Mouse (Mus musculus): ENCODE measurements around the gene Lysmd4. TPM values are rescaled to one million over a fixed set of nuclear protein-coding genes. Genes with fewer than 3 reads are reported as not detected.

Gene Lysmd4
- total and polyA plus RNA-seq, 2 experiments from 2014 or later: 33.2 to 42.2 TPM

DNA sequence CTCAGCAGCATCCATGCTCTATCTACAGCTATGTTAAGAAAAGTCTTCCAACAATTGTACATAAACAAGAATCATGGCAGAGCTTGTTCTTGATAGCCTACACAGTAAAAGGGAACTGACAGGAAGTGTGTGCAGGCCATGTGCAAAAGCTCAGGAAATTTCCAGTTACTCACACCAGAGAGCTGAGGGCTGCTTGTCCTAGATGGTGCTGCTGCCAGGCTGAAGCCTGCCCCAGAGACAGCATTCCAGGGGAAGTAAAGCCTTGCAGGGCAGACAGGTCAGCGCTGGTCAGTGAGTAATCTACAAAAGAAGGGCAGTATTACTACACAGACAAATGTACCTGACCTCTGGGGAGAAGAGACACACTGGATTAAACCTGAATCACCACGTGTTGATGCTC is 14.0 kb downstream of the Lysmd4 start:
- no peaks in the 10 kb centered on the region for H3K4me1 ChIP-seq (ENCODE audit: insufficient read depth, low read length)
- 83% methylated on average over 2 of the region's 2 CpGs for WGBS
- H3K4me3 ChIP-seq (ENCODE audit: low read depth, low read length): no peak overlapping the region
- no peak overlapping the region for H3K9ac ChIP-seq (replicated peaks; ENCODE audit: low read length, poor library complexity, severe bottlenecking)
- DNase-seq (ENCODE audit: low spot score) (no peak), ATAC-seq (ENCODE audit: low FRiP score) (no peak)
- peaks cover 41% of the 10 kb centered on the region for H3K36me3 ChIP-seq (ENCODE audit: insufficient read depth, low read length)
- H3K27me3 ChIP-seq (ENCODE audit: insufficient read depth, low read length): no peaks in the 10 kb centered on the region
- H3K9me3 ChIP-seq (ENCODE audit: low read length): no peaks in the 10 kb centered on the region
- TF ChIP-seq CTCF (IDR thresholded peaks at IDR 0.05): no peak
- H3K27ac ChIP-seq (ENCODE audit: low read depth, low read length): no peak overlapping the region
- H3K4me2 ChIP-seq (ENCODE audit: low read depth, low read length, poor library complexity, severe bottlenecking): no peak overlapping the region

- no peak for TF ChIP-seq CTCF (IDR thresholded peaks at IDR 0.05)
- ATAC-seq (ENCODE audit: low FRiP score) (no peak), DNase-seq (ENCODE audit: low spot score) (no peak)
- 92% methylated on average over 2 of the region's 2 CpGs for WGBS
- no peak overlapping the region for H3K4me3 ChIP-seq (ENCODE audit: low read depth, low read length)
- H3K9me3 ChIP-seq (ENCODE audit: low read length): no peaks in the 10 kb centered on the region
- no peaks in the 10 kb centered on the region for H3K4me1 ChIP-seq (ENCODE audit: insufficient read depth, low read length)
- H3K27ac ChIP-seq (ENCODE audit: low read depth, low read length): no peak overlapping the region
- no peak overlapping the region for H3K4me2 ChIP-seq (ENCODE audit: low read depth, low read length, poor library complexity, severe bottlenecking)
- H3K27me3 ChIP-seq (ENCODE audit: insufficient read depth, low read length): no peaks in the 10 kb centered on the region
- H3K9ac ChIP-seq (replicated peaks; ENCODE audit: low read length, poor library complexity, severe bottlenecking): no peak overlapping the region
- H3K36me3 ChIP-seq (ENCODE audit: insufficient read depth, low read length): peaks cover 37% of the 10 kb centered on the region
These were observed 15.4 kb downstream of the Lysmd4 start for GRCm38 (mm10) chr7:67237752-67238151.

- no peak for TF ChIP-seq CTCF (IDR thresholded peaks at IDR 0.05)
- Histone ChIP-seq H3K36me3 (ENCODE audit: insufficient read depth, low read length) (peaks cover 17% of the 10 kb centered on the region; the same call in 1 of the 2 replicates), H3K4me3 (ENCODE audit: low read depth, low read length) (no peak overlapping the region), H3K9ac (replicated peaks; ENCODE audit: low read length, poor library complexity, severe bottlenecking) (no peak overlapping the region), H3K27ac (ENCODE audit: low read depth, low read length) (no peak overlapping the region), H3K27me3 (ENCODE audit: insufficient read depth, low read length) (no peaks in the 10 kb centered on the region), H3K4me2 (ENCODE audit: low read depth, low read length, poor library complexity, severe bottlenecking) (no peak overlapping the region), H3K4me1 (ENCODE audit: insufficient read depth, low read length) (no peaks in the 10 kb centered on the region), H3K9me3 (ENCODE audit: low read length) (no peaks in the 10 kb centered on the region)
- ATAC-seq (ENCODE audit: low FRiP score): no peak
- 75% methylated on average over 3 of the region's 3 CpGs for WGBS
- no peak for DNase-seq (ENCODE audit: low spot score)
These were observed 19.6 kb downstream of the Lysmd4 start for GRCm38 (mm10) chr7:67241969-67242368.

DNA sequence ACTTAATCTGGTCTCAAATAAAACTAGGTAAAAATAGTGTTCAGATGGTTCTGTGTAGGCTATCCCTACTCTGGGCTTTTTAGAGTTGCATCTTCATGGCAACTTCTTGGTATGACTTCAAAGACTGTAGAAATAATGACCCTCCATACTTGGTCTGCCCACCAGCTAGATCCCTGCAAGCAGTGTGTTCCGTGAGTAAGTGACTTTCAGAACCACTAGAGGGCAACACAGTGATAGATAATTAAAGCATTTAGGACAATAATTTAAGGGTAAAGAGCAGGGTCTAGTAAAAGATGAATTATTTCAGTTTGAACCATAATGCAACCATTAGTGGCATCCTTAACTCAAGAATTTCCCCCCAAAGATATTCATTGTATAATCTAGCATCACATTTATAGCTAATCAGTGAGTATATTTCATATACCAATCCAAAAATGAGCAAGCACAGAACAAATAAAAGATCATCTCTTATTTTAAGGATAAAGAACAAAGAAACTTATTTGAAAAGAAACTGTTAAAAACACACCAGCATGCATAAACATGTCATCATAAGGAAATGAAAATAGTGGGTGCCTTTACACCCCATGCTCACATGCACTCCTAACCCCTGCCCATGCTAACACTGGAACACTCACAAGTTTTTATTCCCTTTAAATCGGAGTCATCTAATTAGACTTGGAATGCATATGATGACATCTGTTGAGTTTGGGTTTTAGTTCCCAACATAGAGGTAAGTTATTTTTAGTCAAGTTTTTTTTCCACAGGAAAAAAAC is 21.0 kb downstream of the Lysmd4 start:
- Histone ChIP-seq H3K27ac (ENCODE audit: low read depth, low read length) (no peak overlapping the region), H3K27me3 (ENCODE audit: insufficient read depth, low read length) (no peaks in the 10 kb centered on the region), H3K9me3 (ENCODE audit: low read length) (no peaks in the 10 kb centered on the region), H3K36me3 (ENCODE audit: insufficient read depth, low read length) (peaks cover 13% of the 10 kb centered on the region; the same call in 1 of the 2 replicates), H3K4me3 (ENCODE audit: low read depth, low read length) (no peak overlapping the region), H3K4me2 (ENCODE audit: low read depth, low read length, poor library complexity, severe bottlenecking) (no peak overlapping the region), H3K9ac (replicated peaks; ENCODE audit: low read length, poor library complexity, severe bottlenecking) (no peak overlapping the region), H3K4me1 (ENCODE audit: insufficient read depth, low read length) (no peaks in the 10 kb centered on the region)
- WGBS: 46% methylated on average over 2 of the region's 2 CpGs
- DNase-seq (ENCODE audit: low spot score) (peak; percentile 74), ATAC-seq (ENCODE audit: low FRiP score) (peak; percentile 27; the same call in 1 of the 2 replicates)
- TF ChIP-seq CTCF (IDR thresholded peaks at IDR 0.05): peak; percentile 83

GRCm38 (mm10) chr7:67243894-67244282 is 21.5 kb downstream of the Lysmd4 start:
- H3K4me1 ChIP-seq (ENCODE audit: insufficient read depth, low read length): no peaks in the 10 kb centered on the region
- H3K9ac ChIP-seq (replicated peaks; ENCODE audit: low read length, poor library complexity, severe bottlenecking): no peak overlapping the region
- peak; percentile 52 for TF ChIP-seq CTCF (IDR thresholded peaks at IDR 0.05)
- DNase-seq (ENCODE audit: low spot score): peak; percentile 42
- no peak overlapping the region for H3K27ac ChIP-seq (ENCODE audit: low read depth, low read length)
- H3K9me3 ChIP-seq (ENCODE audit: low read length): no peaks in the 10 kb centered on the region
- ATAC-seq (ENCODE audit: low FRiP score): no peak; the same call in 1 of the 2 replicates
- H3K4me2 ChIP-seq (ENCODE audit: low read depth, low read length, poor library complexity, severe bottlenecking): no peak overlapping the region
- no peak overlapping the region for H3K4me3 ChIP-seq (ENCODE audit: low read depth, low read length)
- no peaks in the 10 kb centered on the region for H3K27me3 ChIP-seq (ENCODE audit: insufficient read depth, low read length)
- peaks cover 7% of the 10 kb centered on the region; the same call in 1 of the 2 replicates for H3K36me3 ChIP-seq (ENCODE audit: insufficient read depth, low read length)
- 58% methylated on average over 4 of the region's 4 CpGs for WGBS

- Histone ChIP-seq H3K4me3 (ENCODE audit: low read depth, low read length) (no peak overlapping the region), H3K9ac (replicated peaks; ENCODE audit: low read length, poor library complexity, severe bottlenecking) (no peak overlapping the region), H3K4me1 (ENCODE audit: insufficient read depth, low read length) (no peaks in the 10 kb centered on the region), H3K4me2 (ENCODE audit: low read depth, low read length, poor library complexity, severe bottlenecking) (no peak overlapping the region), H3K36me3 (ENCODE audit: insufficient read depth, low read length) (0 out of 2 replicates have a peak, but pooled peaks cover 4% of the 10 kb centered on the region), H3K9me3 (ENCODE audit: low read length) (no peaks in the 10 kb centered on the region), H3K27me3 (ENCODE audit: insufficient read depth, low read length) (no peaks in the 10 kb centered on the region), H3K27ac (ENCODE audit: low read depth, low read length) (no peak overlapping the region)
- 91% methylated on average over 1 of the region's 1 CpGs for WGBS
- DNase-seq (ENCODE audit: low spot score) (no peak), ATAC-seq (ENCODE audit: low FRiP score) (no peak)
- no peak for TF ChIP-seq CTCF (IDR thresholded peaks at IDR 0.05)
These were observed 22.9 kb downstream of the Lysmd4 start for GRCm38 (mm10) chr7:67245255-67245654.
